Mouse (Mus musculus) kidney, postnatal 14 days (tissue): ENCODE measurements around the gene S100pbp.

Experiments used
- DNase-seq: peaks from one replicate; pipeline ENCODE4 v3.0.0; 2022; ENCODE audit warnings: mixed read lengths

Gene S100pbp

DNA sequence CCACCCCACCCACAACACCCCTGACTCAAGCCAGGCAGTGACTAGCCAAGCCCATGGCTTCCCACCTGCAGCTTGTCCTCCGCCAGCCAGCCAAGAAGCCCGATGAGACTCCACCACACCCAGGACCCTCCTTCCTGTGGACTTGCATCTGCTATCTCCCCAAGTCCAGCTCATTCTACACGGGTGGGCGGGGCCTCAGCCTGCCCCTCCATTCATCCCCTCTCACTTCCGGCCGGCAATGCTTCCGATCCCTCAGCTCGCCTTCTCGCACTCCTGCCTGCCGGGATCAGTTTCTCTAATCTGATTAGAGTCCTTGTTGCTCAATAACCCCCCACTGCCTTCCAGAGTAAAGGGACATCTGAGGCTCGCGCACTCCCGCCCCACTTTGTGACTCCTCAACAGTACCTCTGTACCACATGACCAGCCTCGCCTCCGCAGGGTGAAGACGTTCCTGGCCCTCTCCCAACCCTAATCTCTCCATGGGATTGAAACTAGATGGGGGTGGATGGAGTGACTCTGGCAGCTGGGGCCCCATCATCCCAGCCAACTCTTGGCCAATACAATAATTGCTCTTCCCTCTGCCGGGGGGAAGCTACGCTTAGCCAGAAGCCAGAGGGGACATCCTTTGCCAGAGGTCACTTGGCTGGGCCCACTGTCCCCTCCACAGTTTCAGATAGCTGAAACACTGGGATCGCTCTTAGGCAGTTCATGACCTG is 63.6 kb downstream of the S100pbp start:
- peak; percentile 47 for DNase-seq

DNA sequence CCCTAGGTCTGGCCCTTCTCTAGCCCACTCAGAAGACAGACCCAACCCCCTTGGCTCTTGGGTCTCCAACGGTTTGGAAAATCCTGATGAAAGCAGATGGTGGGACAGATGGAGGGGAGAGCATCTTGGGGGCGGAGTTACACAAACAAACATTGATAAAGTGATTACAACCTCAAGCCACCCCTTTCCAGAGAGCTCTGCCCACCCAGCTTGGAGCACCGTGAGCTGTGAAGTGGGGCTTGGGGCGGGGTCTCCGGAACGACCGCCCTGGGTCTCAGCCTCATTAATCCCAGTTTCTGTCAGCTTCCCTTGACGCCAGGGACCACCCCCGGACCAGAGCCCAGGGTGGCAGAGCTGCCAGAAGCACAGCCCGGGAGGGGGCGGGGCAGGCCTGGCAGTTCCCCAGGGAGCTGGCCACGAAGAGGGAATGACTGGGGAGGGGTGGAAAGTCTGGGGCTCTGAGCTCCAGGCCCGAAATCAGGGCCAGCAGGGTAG is 64.8 kb downstream of the S100pbp start:
- no peak for DNase-seq

DNA sequence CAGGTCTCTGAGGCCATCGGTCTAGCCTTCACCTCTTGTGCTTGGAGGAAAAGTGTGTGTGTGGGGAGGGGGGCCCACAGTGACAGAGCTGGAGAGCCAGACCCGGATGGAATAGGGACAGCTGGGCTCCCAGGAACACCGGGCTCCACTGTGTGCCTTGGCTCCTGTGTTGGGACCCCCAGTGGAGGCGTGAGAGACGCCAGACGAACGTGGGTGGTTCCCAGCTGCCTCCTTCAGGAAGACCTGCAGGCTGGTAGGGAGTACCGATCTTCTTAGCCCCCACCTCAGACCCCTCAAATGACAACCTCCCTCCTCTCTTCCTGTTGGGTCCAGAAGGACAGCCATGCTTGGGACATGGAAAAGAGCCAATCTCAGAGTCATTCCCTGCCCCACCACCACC is 66.8 kb downstream of the S100pbp start:
- no peak for DNase-seq

DNA sequence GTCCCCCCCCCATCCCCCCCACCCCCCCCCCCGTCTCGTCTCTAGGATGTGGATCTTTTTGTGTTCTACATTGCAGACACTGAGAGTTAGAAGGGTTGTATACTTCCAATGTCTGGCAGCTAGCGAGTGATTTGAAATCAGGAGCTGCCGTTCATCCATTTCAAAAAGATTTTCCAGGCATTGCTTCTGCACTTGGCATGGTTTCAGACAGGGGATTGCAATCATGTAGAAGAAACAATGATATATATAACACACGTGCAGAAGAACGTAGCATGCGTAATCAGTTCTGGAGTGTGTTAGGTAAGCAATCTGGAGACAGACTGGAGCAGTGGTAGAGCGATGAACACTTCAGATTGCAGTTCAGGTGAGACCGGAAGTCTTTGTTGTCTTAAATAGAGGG is 67.4 kb downstream of the S100pbp start:
- DNase-seq = no peak

DNA sequence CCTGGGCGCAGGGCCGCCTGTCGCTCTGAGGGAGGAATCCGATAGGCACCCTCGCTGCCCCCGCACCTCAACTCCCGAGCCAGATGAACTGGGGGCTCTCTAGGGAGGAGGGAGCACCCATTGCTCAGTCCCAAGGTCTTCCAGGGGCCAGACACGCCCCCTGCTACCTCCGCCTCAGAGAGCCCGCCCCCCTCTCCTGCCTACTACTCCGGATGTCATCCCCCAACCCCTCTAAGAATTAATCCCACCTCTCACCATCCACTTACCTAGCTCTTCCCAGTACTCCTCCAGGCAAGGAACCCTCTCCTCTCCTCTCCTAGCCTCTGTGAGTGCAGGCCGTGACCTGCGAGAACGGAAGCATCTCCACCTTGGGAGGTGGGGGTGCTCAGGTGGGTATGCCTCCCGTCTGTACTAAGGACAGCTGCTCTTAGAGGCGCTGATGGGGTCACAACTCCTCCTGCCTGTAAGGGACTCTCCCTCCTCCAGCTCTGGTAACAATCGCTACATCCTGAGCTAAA is 67.9 kb downstream of the S100pbp start, which contains the start of gene Hpca:
Hpca (minus strand) TSS at position 468 of the 518 bp plus-strand sequence.
- no peak for DNase-seq

DNA sequence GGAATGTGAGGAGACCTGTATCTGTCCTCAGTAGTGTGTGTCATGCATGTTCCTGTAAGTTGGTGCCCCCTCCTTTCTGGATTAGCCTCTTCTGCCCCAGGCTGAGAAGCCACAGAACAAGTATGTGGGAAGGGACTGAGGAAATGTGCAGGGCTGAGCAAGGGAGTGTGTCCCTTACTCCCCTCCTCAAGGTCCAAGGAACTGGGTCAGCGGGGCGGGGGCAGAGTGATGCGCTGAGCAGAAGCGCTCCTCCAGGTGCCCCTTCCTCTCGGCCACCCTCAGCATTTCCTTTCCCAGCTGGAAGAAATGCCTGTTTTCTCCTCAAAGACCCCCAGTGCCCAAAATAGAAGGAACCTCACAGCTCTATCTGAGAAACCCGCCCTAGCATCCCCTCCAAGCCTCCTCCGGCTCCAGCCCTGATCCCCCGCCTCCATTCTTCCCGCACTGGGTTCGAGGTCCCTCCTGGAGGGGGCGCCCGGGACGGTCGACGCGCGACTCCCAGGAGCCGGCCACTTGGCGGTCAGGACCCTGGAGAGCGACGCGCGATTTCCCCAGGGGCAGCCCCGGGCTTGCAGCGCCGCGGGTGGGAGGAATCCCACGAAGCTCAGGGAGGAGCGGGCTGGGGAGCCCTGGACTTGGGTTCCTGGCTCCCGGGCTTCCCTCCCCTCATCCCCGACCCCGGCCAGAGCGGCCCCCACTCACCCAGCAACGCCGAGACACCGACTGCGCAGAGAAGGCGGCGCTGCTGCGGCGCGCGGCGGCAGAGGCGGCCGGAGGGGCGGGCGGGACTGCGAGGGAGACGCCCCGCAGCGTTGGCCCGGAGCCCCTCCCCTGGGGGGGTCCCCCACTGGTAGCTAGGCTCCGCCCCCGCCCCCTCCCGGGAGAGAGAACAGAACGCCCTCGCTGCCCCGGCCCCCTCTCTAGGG is 68.7 kb downstream of the S100pbp start:
- peak; percentile 81 for DNase-seq

DNA sequence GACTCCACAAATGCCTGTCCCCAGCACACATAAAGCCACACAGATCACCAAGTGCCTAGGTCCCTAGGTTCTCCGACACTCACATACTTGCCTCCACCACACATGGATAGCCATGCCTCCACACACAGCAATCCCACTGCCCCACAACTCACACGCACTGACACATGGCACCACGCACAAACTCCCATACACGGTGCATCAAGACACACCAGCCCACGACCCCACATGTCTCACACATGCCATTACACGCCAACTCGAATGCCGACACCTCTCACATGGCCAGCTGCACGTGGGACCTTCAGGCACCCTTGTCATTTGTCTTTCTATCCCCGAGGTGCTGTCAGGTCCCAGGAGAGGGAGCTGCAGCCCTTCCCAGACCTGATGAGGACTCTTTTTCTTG is 69.8 kb downstream of the S100pbp start:
- DNase-seq = no peak

DNA sequence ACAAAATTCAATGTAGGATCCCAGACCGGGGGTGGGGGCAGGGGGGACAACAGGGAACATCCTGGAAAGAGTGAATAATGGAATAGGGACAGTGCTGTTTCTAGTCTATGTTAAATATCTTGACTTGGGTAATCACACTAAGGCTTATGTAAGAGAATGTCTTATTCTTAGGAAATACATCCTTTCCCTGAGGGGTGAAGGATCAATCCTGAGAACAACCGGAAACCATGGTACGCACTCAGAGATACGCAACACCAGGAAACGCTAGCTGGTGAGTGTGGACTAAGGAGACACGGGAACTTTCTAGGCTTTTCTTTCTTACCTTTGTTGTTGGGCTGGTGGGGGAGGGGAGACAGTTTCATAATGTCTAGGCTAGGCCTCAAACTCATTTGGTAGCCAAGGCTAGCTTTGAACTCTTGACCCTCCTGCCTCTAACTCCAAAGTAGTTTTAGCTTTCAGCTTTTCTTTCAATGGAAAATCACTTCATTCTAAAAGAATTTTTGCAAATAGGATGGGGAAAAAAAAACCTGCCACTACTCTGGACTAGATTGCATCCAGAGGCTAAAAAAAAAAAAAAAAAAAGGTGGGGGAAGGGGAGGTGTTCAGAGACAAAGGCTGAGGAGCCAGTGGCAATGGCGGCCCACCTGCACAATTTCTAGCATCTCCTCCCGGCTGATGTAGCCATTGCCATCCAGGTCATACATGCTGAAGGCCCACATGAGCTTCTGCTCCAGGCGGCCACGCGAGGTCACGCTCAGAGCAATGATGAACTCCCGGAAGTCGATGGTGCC is 71.6 kb downstream of the S100pbp start:
- no peak for DNase-seq

DNA sequence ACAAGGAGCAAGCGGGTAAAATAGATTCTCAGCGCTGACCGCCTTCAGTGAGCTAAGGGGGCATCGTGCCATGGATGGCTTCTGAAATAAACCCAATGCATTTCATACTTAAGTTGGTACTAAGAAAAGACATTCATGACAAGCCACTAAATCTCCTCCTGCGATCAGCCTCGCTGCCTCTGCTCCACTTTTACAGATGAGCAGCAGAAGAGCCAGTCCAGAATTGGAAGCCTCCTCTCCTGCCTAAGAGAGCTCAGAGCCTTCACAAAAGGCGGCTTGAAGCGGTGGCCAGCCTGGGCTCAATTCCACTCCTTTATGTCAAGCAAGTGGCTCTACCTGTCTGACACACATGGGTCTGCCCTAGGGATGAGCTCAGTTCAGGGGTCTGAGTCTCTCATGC is 72.8 kb downstream of the S100pbp start:
- DNase-seq = no peak

DNA sequence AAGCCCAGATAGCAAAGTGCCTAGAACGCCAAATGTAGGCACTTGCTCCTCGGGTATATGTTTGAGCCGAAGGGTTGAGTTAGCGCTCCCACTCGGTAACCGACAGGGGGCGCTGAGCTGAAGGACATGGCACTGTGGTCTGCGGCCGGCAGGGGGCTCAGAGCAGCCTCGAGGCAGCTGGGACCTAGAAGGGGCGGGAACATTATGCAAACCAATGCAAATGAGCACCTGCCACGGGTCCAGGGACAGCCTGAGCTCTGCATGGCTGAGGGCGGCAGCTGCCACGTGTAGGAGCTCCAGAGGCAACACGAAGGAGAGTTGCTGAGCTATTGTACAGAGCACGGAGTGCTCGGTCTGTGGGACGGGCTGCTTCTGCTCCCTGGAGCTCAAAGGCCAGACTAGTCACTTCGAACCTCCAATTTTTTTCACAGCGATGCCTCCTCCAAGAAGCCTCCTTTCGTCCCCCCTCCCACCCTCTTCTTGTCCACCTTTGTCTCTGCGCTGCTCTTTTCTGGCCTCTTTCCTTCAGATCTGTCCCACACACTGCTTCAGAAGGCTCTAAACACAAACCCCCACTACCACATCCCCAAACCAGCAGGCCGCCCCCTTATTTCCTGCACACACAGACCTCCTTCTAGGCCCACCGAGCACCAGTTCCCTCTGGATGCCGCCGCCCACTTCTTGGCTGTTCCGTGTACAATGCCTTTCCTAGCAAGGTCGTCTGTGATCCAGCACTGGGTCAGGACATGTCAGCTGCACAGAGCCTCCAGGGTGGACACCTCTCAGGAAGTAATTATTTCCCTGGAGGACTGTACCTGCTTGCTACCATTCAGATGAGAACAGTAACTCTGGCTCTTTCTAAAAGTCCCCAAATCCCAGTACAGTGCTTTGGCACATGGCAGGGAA is 76.2 kb downstream of the S100pbp start:
- peak; percentile 61 for DNase-seq

DNA sequence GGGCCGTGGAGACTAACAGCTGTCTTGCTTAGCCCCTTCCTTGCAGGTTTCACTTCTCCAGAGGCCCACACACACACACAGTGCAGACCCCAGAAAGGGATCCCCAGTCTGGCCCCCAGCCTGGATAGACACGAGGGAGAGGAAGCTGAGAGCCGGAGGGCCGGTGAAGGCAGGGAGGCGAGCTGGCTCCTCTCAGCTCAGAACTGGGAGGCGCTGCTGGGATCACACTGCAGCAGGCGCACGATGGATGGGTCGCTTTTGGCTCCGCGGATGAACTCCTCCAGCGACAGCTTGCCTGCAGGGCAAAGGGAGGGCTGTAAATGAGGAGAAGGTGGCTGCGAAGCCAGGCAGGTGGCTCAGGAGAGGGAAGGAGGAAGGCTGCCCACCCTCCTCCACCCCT is 77.3 kb downstream of the S100pbp start:
- no peak for DNase-seq

DNA sequence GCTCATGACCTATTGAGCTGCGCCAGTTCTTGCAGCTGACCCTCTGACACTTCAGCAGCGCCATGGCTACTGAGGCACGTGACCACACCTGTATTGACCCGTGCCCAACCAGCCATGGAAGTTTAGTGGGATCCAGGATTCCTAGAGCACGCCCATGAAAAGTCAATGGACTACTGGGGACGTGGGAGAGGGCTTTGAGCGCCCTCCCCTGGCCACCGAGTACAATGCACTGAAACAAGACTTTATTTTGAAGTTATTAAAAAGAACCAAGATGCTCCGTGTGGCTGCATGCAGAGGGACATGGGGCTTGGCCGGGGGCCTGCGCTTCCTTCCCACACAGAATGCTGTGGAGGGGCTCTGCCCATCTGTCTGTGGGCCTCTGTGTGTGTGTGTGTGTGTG is 78.2 kb downstream of the S100pbp start:
- DNase-seq = no peak

DNA sequence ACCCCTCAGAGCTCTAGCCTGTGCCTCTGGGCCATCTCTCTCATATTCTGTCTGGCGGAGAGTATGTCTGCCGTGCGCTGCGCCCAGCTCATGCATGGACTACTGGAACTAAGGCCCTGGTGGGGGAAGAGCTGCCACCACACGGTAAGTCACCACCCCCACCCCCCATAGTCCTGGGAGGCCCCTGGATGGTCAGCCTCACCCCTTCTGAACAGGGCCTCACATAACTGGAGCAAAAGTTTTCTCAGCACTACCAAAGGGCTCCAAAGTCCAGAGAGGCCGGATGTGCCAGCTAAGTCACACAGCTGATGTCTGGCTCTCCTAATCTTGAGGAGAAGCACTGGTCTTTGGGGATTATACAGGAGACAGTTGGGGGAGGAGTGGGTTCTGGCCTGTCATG is 78.7 kb downstream of the S100pbp start:
- no peak for DNase-seq

DNA sequence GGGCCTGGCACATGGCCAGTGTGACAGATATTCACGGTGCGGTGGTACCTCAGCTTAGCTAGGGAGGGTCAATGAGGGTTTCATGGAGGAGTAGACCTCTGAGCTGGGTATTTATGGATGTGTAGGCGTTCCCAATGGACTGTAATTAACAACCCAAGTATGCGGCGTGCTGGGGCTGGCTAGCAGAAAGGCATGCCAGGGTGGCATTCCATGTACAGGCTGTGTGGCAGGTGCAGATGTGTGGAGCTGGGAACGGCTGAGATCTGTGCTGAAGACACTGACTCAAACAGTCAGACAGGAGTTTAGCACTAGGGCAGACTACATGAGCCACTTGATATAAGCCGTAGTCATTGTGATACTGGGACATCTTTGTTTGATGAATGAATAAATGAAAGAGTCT is 80.9 kb downstream of the S100pbp start:
- DNase-seq = no peak

DNA sequence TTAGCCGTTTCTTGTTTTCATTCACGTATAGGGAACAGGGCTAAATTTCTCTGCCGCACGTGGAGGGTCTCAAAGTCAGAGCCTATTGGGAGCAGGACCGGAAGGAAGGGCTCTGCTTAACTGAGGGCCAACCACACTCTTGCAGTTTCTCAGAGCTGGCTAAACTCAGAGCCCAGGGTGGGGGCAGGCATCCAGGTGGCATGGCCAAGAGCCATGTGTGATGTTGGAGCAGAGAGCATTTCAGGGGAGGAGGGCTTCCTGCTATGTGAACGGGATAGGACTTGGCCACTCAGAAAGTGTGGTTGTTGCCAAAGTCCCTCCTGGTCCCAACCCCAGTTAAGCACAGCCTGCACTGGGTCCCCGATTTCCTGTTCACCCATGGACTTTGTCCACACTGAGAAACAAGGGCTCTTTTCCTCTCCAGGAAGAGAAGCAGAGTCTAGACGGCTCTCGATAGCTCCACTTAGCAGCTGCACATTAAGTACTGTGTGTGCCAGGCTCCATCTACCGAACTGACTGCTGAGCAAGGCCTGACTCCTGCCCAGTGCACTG is 82.1 kb downstream of the S100pbp start:
- DNase-seq = no peak

DNA sequence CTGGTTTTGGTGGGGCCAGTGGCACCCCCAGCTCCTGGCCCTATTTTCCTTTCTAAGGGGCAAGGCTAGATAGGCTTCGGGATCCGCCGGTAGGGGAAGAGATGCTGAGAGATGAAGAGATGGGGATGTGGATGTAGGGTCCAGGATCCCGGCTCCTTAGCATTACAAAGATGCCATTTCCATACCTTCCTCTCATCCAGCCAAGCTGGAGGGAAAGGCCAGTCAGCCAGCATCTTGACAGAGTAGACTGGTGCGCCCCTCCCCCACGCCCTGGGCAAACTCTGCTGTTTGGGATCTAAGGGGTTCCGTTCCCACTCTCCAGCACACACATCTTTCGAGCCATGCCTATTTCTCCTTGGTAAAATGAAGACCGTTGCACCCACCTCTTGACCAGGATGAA is 83.5 kb downstream of the S100pbp start:
- DNase-seq = no peak

DNA sequence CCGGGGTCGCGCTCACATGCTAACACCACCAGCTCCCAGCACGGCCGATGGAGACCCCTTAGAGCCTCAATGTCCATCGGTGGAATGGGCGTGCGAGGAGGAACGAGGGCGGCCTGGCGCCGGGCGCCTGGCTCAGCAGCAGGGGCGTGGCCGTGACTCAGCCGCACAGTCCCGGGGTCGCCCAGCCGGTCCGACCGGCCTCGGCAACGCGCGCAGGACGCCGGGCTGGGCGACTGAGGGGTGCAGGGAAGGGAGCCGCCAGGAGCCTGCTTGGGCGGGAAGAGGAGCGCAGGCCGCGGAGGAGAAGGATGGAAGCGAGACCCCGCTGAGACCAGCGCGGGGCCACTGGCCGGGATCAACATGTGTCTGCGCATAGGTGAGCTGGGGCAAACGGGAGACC is 84.2 kb downstream of the S100pbp start, which contains the start of gene Tmem54:
Tmem54 (plus strand) TSS at position 193 of the 400 bp plus-strand sequence.
- DNase-seq = peak; percentile 34

DNA sequence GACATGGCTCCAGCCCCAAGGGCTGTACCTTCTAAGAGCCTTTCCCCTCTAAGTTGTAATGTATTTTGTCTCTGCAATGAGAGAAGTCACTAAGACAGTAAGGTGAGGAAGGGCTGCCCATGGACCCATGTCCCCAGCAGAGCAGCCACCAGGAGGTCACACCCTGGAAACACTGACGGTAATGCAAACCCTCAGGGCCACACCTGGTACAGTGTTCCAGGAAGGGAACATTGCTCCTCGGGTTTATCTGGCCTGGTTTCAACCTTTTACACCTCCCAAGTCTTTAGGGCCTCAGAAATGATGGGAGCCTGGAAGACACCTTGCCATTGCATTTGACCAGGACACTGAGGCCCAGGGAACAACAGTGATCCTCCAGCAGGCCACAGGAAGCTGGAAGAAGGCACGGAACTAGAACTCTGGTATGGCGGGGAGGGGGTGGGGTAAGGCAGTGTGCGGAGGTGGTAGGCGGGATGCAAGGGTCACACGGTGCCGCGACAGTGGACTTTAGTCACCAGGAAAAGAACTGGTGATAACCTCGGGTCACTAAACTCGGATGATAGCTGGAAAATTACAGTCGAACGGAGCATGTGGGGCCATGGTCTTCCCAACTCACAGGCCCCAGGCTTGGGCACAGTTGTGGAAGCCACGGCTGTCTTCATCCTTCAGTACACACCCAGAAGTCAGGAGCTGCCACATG is 87.2 kb downstream of the S100pbp start:
- DNase-seq = no peak
